Mouse (Mus musculus): ENCODE data around the gene Gng7. TPM values are rescaled to one million over a fixed set of nuclear protein-coding genes. Genes with fewer than 3 reads are reported as not detected.
A peak's percentile ranks its signal among the peaks of the same experiment; 100 is the strongest.

The Gng7 gene
- polyA plus RNA-seq, 1 experiment from 2014 or later, result 5.2 TPM

GRCm38 (mm10) chr10:80911891-80912290 is 102.9 kb downstream of the Gng7 start:
- ATAC-seq (ENCODE audit: insufficient read depth, low FRiP score), result no peak
- Histone ChIP-seq H3K36me3 (ENCODE audit: control insufficient read depth, insufficient read depth, low read length) (no peaks in the 10 kb centered on the region), H3K9ac (ENCODE audit: low read length) (no peak overlapping the region), H3K27ac (ENCODE audit: low read length) (no peak overlapping the region), H3K4me3 (replicated peaks; ENCODE audit: low read length) (no peak overlapping the region), H3K27me3 (ENCODE audit: control insufficient read depth, insufficient read depth, low read length) (no peaks in the 10 kb centered on the region), H3K4me1 (ENCODE audit: control insufficient read depth, insufficient read depth, low read length) (peaks cover 12% of the 10 kb centered on the region), H3K9me3 (replicated peaks; ENCODE audit: control insufficient read depth, low read length) (no peaks in the 10 kb centered on the region), H3K4me2 (ENCODE audit: low read depth, low read length) (no peak overlapping the region)

GRCm38 (mm10) chr10:80911354-80911753 is 103.4 kb downstream of the Gng7 start:
- no peaks in the 10 kb centered on the region for H3K36me3 ChIP-seq (ENCODE audit: control insufficient read depth, insufficient read depth, low read length)
- H3K4me2 ChIP-seq (ENCODE audit: low read depth, low read length), result no peak overlapping the region
- H3K27ac ChIP-seq (ENCODE audit: low read length), result no peak overlapping the region
- H3K9me3 ChIP-seq (replicated peaks; ENCODE audit: control insufficient read depth, low read length), result no peaks in the 10 kb centered on the region
- no peak overlapping the region for H3K9ac ChIP-seq (ENCODE audit: low read length)
- ATAC-seq (ENCODE audit: insufficient read depth, low FRiP score), result no peak
- no peak overlapping the region for H3K4me3 ChIP-seq (replicated peaks; ENCODE audit: low read length)
- peaks cover 9% of the 10 kb centered on the region for H3K4me1 ChIP-seq (ENCODE audit: control insufficient read depth, insufficient read depth, low read length)
- no peaks in the 10 kb centered on the region for H3K27me3 ChIP-seq (ENCODE audit: control insufficient read depth, insufficient read depth, low read length)
- WGBS, result 95% methylated on average over 4 of the region's 4 CpGs

GRCm38 (mm10) chr10:80909375-80910162 is 105.2 kb downstream of the Gng7 start:
- 93% methylated on average over 22 of the region's 22 CpGs for WGBS

GRCm38 (mm10) chr10:80904709-80905108 is 110.0 kb downstream of the Gng7 start:
- Histone ChIP-seq H3K4me2 (ENCODE audit: low read depth, low read length) (no peak overlapping the region), H3K4me1 (ENCODE audit: control insufficient read depth, insufficient read depth, low read length) (peaks cover 8% of the 10 kb centered on the region), H3K4me3 (replicated peaks; ENCODE audit: low read length) (no peak overlapping the region), H3K36me3 (ENCODE audit: control insufficient read depth, insufficient read depth, low read length) (peaks cover 2% of the 10 kb centered on the region), H3K9ac (ENCODE audit: low read length) (no peak overlapping the region), H3K9me3 (replicated peaks; ENCODE audit: control insufficient read depth, low read length) (no peaks in the 10 kb centered on the region), H3K27ac (ENCODE audit: low read length) (no peak overlapping the region), H3K27me3 (ENCODE audit: control insufficient read depth, insufficient read depth, low read length) (no peaks in the 10 kb centered on the region)
- WGBS, result 86% methylated on average over 11 of the region's 11 CpGs
- no peak for ATAC-seq (ENCODE audit: insufficient read depth, low FRiP score)

More at GRCm38 (mm10) chr10:80909375-80910162, 105.2 kb downstream of the Gng7 start:
- H3K36me3 ChIP-seq (ENCODE audit: control insufficient read depth, insufficient read depth, low read length), result no peaks in the 10 kb centered on the region; the same call in 1 of the 2 replicates
- no peaks in the 10 kb centered on the region for H3K27me3 ChIP-seq (ENCODE audit: control insufficient read depth, insufficient read depth, low read length)
- H3K4me2 ChIP-seq (ENCODE audit: low read depth, low read length), result no peak overlapping the region
- H3K9me3 ChIP-seq (replicated peaks; ENCODE audit: control insufficient read depth, low read length), result no peaks in the 10 kb centered on the region
- ATAC-seq (ENCODE audit: insufficient read depth, low FRiP score), result no peak
- H3K4me3 ChIP-seq (replicated peaks; ENCODE audit: low read length), result no peak overlapping the region
- peaks cover 7% of the 10 kb centered on the region; the same call in 1 of the 2 replicates for H3K4me1 ChIP-seq (ENCODE audit: control insufficient read depth, insufficient read depth, low read length)
- no peak overlapping the region for H3K9ac ChIP-seq (ENCODE audit: low read length)
- no peak overlapping the region for H3K27ac ChIP-seq (ENCODE audit: low read length)

GRCm38 (mm10) chr10:80904004-80904693 is 110.6 kb downstream of the Gng7 start:
- Histone ChIP-seq H3K27ac (ENCODE audit: low read length) (no peak overlapping the region), H3K4me3 (replicated peaks; ENCODE audit: low read length) (no peak overlapping the region), H3K27me3 (ENCODE audit: control insufficient read depth, insufficient read depth, low read length) (no peaks in the 10 kb centered on the region), H3K9ac (ENCODE audit: low read length) (no peak overlapping the region), H3K4me2 (ENCODE audit: low read depth, low read length) (no peak overlapping the region), H3K9me3 (replicated peaks; ENCODE audit: control insufficient read depth, low read length) (no peaks in the 10 kb centered on the region), H3K36me3 (ENCODE audit: control insufficient read depth, insufficient read depth, low read length) (peaks cover 2% of the 10 kb centered on the region), H3K4me1 (ENCODE audit: control insufficient read depth, insufficient read depth, low read length) (peaks cover 13% of the 10 kb centered on the region)
- no peak for ATAC-seq (ENCODE audit: insufficient read depth, low FRiP score)
- 83% methylated on average over 28 of the region's 28 CpGs for WGBS

- peaks cover 2% of the 10 kb centered on the region for H3K36me3 ChIP-seq (ENCODE audit: control insufficient read depth, insufficient read depth, low read length)
- no peak overlapping the region for H3K27ac ChIP-seq (ENCODE audit: low read length)
- no peak overlapping the region for H3K9ac ChIP-seq (ENCODE audit: low read length)
- peaks cover 17% of the 10 kb centered on the region for H3K4me1 ChIP-seq (ENCODE audit: control insufficient read depth, insufficient read depth, low read length)
- whole genome bisulfite sequencing, result 91% methylated on average over 10 of the region's 10 CpGs
- H3K4me3 ChIP-seq (replicated peaks; ENCODE audit: low read length), result no peak overlapping the region
- no peak for ATAC-seq (ENCODE audit: insufficient read depth, low FRiP score)
- H3K4me2 ChIP-seq (ENCODE audit: low read depth, low read length), result no peak overlapping the region
- H3K27me3 ChIP-seq (ENCODE audit: control insufficient read depth, insufficient read depth, low read length), result no peaks in the 10 kb centered on the region
- H3K9me3 ChIP-seq (replicated peaks; ENCODE audit: control insufficient read depth, low read length), result no peaks in the 10 kb centered on the region
Observed at GRCm38 (mm10) chr10:80903282-80903681, 111.5 kb downstream of the Gng7 start.

GRCm38 (mm10) chr10:80902273-80902940 is 112.3 kb downstream of the Gng7 start:
- H3K4me2 ChIP-seq (ENCODE audit: low read depth, low read length), result no peak overlapping the region
- no peaks in the 10 kb centered on the region for H3K27me3 ChIP-seq (ENCODE audit: control insufficient read depth, insufficient read depth, low read length)
- H3K4me3 ChIP-seq (replicated peaks; ENCODE audit: low read length), result no peak overlapping the region
- ATAC-seq (ENCODE audit: insufficient read depth, low FRiP score), result no peak
- H3K9me3 ChIP-seq (replicated peaks; ENCODE audit: control insufficient read depth, low read length), result no peaks in the 10 kb centered on the region
- no peak overlapping the region for H3K27ac ChIP-seq (ENCODE audit: low read length)
- 90% methylated on average over 9 of the region's 9 CpGs for WGBS
- H3K9ac ChIP-seq (ENCODE audit: low read length), result no peak overlapping the region; the same call in 1 of the 2 replicates
- H3K36me3 ChIP-seq (ENCODE audit: control insufficient read depth, insufficient read depth, low read length), result peaks cover 2% of the 10 kb centered on the region
- peaks cover 17% of the 10 kb centered on the region for H3K4me1 ChIP-seq (ENCODE audit: control insufficient read depth, insufficient read depth, low read length)

GRCm38 (mm10) chr10:80901409-80902272 is 113.1 kb downstream of the Gng7 start:
- WGBS, result 82% methylated on average over 19 of the region's 19 CpGs
- Histone ChIP-seq H3K4me2 (ENCODE audit: low read depth, low read length) (peak overlapping the region; percentile 47), H3K4me3 (replicated peaks; ENCODE audit: low read length) (0 out of 2 replicates have a peak overlapping the region, but pooled peaks have one; percentile 17), H3K9me3 (replicated peaks; ENCODE audit: control insufficient read depth, low read length) (no peaks in the 10 kb centered on the region), H3K9ac (ENCODE audit: low read length) (peak overlapping the region; percentile 53), H3K36me3 (ENCODE audit: control insufficient read depth, insufficient read depth, low read length) (peaks cover 2% of the 10 kb centered on the region), H3K4me1 (ENCODE audit: control insufficient read depth, insufficient read depth, low read length) (peaks cover 17% of the 10 kb centered on the region), H3K27me3 (ENCODE audit: control insufficient read depth, insufficient read depth, low read length) (no peaks in the 10 kb centered on the region), H3K27ac (ENCODE audit: low read length) (peak overlapping the region; percentile 43)
- no peak for ATAC-seq (ENCODE audit: insufficient read depth, low FRiP score)

Measured in stomach, embryonic 16.5 days (tissue).